Mouse (Mus musculus) left cerebral cortex, adult 8-10 months (tissue): ENCODE measurements around the gene Syt3. TPM values are rescaled to one million over a fixed set of nuclear protein-coding genes. Genes with fewer than 3 reads are reported as not detected.
A peak's percentile ranks its signal among the peaks of the same experiment; 100 is the strongest.

ENCODE experiments used
- DNase-seq, 2 experiments: peaks; one replicate each; pipeline ENCODE4 v3.0.0; 2022; ENCODE audit warnings: low spot score in 2 of 2
- total RNA-seq, 4 experiments: library from RNA; stranded (reverse); gene quantifications; 2 replicates each; pipeline ENCODE4 v1.2.4; 2022

The Syt3 gene
- total RNA-seq, 4 experiments from 2014 or later, result 64.0 to 74.2 (median 69.8) TPM

DNA sequence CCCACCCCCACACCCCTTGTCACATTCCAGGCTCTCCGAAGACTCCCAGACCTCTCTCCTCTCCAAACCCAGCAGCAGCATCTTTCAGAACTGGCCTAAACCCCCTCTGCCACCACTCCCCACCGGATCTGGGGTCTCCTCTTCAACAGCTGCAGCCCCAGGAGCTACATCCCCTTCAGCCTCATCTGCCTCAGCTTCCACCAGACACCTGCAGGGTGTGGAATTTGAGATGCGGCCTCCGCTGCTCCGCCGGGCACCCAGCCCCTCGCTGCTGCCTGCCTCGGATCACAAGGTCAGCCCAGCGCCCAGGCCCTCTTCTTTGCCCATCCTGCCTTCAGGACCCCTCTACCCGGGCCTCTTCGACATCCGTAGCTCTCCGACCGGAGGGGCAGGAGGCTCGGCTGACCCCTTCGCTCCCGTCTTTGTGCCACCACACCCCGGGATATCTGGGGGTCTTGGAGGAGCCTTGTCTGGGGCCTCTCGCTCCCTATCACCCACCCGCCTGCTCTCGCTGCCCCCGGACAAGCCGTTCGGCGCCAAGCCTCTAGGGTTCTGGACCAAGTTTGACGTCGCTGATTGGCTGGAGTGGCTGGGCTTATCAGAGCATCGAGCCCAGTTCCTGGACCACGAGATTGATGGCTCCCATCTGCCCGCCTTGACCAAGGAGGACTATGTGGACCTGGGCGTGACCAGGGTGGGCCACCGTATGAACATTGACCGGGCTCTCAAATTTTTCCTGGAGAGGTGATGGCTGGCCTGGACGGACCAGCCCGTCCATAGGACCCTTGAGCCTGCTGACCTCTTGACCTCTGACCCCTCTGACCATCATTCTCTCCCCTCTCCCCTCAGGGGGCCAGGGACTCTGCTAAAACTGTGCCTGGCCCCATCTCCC is 27.1 kb upstream of the Syt3 start:
- DNase-seq, result no peak

DNA sequence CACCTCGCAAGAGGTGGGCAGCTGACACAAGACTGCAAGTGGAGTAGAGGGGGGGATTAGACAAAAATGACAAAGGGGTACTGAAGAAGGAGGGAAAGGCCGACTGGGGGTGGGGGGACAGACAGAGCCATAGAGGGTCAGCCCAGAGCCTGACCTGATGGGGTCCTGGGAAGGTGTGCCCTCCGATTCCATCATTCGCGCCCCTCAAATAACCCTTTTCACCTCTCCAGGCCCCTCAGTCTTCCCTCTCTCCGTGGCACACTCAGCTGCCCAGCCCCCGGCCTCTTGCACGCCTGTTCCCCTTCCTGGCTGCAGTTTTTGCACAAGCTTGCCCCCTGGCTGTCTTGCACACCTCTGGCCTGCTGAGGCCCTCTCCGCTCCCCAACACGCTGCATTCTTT is 26.4 kb upstream of the Syt3 start:
- no peak for DNase-seq

DNA sequence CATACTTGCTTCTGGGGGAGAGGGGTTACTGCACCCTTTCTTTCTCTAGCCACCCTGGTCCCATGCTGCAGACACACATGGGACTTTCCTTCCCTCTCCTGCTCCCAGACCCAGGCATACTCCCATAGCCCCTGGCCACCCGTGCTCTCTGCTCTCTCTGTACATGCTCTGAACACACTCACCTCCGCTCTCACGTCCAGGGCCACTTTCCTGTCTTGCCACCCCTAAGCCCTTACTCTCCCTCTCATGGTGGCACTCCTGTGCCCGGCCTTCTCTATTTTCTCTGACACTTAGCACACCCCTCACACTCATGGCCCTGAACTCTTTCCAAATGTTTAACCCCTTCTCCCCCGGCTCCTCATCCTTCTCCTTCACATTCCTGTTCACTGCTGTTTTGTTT is 25.9 kb upstream of the Syt3 start:
- peak in 1 of 2 experiments; percentile 7 for DNase-seq

DNA sequence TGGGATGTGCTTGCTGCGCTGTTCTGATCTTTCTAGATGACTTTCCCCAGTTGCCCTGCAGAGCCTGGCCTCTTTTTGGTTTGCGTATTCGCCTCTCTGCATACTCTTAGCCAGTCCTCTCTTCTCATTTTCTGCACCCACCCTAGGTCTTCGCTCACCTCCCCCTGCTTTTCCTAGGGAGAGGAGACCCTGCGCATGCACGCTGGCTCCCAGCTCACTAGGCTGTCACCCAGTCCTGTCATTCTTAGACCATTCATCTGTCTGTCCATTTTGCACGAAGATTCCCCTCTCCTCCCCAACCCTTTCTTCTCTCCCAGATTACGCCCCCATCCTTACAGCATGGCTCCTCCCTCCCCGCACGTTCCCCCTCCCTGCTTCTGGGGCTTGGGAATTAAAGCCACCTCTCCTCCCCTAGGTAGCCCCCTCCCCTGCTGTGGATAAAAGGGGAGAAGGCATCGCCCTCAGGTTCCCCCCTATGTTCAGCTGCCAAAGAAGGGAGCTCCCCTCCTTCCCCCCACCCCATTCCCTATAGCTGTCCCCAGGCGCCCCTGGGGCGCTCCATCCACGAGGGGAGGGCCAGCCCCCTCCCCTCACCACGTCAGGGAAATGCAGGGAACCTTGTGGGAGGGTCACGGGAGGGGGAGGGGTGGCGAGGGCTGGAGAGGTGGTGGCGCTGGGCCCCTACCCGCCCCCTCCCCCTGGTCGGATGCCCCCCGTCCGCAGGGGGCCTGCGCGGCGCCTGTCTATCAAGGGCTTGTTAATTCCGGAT is 24.8 kb upstream of the Syt3 start:
- DNase-seq, result peak in 1 of 2 experiments; percentile 18

DNA sequence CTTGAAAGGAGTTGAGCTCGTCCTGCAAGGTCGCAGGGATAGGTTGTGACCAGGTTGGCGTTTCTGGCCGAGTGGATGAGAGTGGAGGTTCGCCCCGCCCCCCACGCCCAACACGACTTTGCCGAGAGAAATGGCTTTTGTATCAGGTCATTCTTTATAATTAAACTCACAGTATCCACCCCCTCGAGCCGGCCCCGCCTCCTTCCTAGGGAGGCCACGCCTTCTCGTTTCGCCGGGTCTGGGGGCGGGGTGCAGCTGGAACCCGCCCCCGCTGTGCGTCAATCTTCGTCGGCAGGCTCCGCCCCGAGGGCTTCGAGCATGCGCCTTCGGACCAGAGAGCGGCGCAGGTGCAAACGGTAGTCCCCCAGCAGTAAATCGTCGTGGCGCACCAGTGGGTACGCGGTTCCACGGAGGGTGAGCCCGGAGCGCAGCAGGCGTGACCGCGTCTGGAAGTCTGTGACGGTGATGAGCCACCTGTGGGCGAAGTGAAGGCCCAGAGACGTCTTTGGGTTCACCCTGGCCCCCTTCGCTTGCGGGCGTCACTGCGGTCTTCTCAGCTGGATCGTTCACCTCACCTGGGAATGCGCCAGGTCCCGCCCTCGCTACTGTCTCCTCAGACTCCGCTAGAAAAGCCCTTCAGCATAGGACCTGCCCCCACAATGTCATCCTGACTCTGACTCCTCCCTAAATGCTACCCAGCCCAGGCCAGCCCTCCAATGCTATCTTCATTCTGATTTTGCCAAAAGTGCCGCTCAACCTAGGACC is 23.8 kb upstream of the Syt3 start:
- peak; percentile 94 to 96 for DNase-seq

DNA sequence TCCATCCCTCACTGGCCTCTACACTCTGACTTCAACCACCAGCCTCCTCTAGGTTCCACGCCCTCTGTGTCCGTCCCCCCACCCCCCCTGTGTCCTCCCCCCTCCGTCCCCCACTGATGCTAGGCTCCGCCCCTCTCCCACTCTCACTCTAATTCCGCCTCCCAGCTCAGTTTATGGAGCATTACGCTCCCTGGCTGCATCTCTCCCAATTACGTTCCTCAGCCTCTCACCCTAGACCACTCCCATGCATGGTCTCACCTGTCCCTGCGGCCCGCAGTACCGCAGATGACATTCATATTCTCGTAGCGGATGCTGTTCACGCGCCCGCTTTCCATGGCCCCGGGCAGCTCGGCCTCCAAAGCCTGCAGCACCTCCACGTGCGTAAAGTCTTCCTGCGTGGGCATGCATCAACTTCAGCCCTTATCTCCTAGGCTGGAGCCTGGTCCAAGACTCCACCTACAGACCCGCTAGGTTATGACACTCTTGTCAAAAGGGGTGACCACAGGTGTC is 23.1 kb upstream of the Syt3 start:
- peak in 1 of 2 experiments; percentile 51 for DNase-seq

DNA sequence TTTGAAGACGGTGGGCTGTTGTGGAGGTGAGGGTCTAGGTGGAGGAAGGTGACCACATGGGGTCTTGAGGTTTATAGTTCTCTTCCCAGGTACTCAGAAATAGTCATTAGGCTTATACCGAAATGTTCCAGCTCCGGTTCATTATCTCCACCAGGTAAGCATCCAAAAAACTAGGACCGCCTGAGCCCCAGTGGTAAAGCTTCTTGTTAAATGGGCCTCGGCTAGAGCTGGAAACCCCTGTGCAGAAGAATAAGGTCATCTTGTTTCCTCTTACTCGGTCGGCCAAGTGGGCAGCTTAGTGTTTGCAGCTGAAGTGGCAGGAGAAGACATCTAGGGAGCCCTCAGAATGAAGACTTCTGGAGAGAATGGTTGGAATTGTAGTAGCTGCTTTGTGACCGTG is 11.2 kb upstream of the Syt3 start:
- DNase-seq, result no peak

DNA sequence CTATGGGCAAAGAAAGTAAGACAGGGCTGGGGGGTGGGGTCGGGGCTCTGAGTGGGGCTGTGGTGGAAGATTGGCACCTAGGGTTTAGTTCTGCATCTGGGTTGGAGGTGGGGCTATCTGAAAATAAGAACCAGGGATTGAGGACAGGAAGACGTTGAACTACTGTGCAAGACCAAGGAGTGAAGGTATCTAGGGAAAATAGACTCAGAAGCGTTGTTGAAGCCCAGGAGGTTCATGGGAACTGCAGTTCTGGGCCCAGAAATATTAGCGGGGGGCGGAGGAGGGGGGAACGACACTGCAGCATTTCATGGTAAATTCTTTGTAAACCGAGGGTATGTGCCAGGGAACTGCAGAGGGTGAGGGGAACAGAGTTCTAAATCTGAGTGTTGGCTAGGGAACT is 10.4 kb upstream of the Syt3 start:
- DNase-seq, result no peak

DNA sequence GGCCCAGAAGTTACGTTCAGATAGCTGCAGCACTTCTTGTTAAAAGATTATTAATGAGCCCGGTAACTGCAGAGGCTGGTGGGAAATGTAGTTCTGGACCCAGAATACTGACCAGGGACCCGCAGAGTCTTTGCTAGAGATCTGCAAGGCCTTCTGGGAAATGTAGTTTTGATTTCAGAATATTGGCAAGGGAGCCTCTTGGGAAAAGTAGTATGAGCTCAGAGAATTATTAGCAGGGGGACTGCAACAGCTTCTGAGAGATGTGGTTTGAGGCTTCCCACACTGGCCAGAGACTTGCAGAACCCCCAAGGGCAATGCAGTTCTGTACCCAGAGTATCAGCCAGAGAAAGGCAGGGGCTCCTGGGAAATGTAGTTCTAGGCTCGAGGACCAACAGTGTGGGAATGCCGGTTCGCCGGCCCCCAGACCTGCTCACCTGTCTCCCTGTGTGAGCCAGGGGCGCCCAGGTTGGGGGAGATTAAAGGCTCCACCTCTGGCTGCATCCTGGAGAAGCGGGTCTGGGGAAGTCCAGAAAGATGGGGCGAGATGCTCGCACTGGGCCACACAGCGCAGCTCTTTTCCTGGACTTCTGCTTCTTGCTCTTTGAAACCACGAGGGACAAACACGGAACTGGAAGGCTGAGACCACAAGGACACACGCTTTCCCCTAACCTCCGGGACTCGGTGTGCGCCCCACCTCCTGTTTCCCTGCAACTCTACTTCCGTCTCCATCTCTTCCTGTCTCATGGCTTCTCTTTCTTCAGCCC is 9.8 kb upstream of the Syt3 start:
- DNase-seq, result peak; percentile 80 to 93

DNA sequence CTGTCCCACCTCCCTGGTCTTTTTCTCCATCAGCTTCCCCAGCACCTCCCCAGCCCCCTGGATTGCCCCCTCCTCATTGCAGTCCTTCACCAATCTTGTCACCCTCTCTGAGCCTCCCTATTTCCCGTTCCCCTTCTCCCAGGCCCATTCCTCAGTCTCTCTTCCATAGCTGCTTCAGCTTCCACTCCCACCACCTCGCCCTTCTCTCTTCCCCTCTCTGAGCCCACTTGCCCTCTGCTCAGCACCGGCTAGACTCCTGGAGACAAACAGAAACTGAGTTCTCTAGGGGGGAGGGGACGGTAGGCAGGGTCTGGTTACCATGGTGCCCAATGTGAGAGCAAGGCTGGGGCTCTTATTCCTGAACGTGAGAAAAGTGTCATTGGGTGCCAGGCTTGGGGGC is 9.1 kb upstream of the Syt3 start:
- DNase-seq, result no peak

DNA sequence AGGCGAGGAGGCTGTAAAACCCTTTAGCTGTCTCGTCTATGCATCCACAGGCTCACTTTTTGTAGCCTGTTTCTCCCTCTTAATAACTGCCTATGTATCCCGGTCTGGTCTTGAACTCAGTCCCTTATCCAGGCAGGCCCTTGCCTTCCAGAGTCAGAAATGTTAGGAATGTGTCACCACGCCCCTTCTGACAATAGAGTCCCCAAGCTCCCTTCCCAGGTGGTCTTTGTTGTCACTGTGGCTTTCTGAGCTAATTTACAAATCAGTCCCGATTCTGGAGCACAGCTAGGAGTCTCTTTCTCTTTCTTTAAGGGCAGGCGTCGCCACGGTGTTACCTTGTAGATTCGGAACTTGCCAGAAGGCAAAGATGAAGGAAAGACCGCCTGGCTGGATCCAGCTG is 8.7 kb upstream of the Syt3 start:
- no peak for DNase-seq

DNA sequence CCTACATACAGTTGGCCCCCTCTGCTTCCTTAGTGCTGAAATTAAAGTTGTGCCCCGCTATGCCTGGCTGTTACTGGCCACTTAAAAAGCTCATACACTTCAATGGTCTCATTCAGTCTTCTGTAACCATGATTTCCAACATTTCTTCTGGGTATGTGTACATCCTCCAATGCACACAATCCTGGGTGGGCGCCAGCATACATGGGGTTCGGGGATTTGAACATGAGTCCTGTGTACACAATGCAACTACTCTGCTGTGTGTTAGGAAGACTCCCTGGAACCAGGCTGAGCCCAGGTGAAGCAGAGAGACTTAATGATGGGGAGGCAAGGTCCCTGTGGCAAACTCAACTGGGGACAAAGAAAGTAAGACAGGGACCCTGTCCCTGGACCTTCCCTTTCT is 8.1 kb upstream of the Syt3 start:
- DNase-seq, result no peak

DNA sequence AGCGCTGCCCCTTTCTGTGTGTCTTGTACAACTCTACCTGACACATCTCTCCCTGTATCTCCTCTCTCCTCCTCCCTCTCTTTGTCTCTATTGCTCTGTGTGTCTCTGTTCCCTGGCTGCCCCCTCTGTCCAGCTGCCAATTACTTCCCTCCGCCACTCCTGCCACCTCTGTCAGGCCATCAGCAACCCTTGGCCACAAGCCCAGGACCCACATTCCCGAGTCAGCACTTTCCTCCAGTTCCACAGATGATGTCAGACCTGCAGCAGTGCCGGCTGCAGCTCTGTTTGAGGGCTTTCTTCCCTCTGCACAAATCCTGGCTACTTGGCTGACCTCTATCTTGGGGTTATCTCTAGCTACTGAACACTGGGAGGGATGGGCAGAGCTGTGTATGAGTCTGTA is 5.6 kb upstream of the Syt3 start:
- DNase-seq, result no peak

DNA sequence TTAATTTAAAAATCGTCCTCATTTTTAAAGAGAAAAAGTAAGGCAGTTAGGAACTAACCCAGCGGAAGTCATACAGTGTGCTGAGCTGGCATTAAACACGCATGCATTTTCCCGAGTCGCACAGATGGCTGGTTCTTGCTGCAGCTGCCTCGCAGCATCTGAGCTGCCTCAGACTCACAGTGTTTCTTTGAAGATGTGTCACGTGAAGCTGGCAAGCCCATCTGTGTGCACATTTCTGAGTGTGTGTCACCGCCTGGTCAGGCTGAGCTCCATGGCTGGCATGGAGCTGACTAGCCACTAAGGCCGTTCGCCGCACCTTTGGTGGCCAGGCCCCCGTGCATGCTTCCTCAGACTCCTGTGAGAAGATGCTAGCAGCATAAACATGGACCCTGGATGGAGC is 1.4 kb upstream of the Syt3 start:
- peak in 1 of 2 experiments; percentile 88 for DNase-seq

DNA sequence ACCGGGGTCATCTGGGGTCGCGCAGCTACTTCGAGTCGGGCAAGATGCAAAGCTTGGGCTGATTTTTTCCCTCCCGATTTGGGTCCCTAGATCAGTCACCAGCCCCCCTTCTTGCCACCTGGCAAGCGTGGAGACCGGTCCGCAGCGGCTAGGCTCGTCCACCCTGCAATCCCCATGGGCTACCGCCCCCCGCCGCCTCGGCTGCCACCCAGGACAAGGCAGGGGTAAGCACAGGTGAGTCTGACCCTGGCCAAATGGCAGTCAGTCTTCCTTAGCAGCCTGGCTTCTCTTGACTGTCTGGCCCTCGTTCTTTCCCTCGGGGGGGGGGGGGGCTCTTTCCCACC is 786 bp downstream of the Syt3 start:
- DNase-seq, result no peak

DNA sequence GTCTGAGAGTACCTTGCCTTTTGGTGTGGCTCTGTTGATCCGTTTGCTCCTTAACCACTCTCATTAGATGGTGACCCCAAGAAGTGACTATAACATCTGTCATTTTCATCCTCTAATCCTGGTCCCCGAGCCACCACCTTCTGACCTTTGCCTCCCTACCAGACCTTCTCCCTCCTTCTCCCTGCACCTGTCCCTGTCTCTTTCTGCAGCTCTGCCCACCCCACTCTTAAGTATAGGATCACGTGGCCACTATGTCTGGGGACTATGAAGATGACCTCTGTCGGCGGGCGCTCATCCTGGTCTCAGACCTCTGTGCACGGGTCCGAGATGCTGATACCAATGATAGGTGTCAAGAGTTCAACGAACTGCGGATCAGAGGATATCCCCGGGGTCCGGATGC is 1.8 kb downstream of the Syt3 start, which contains the start of gene 1700008O03Rik:
Gene 1700008O03Rik, minus strand, starts transcription at position 101 of the 400 bp plus-strand sequence.
- DNase-seq, result no peak

DNA sequence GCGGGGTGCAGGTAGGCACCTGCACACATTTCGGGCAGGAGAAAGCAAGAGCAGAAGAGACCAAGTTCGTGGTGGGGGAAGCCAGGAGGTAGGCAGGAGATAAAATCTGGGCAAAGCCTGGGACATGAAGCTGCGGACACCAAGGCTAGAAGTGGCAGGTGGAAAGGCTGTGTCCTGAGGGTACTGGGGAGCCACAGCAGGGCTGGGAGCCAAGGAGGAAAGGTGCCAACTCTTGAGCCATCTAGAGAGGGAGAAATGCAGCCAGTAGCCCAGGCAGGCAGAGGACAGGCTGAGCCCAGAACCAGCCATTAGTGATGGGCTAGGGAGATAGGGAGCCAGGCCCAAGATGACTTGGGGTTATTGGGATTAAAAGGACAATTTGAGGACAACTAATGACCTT is 7.9 kb downstream of the Syt3 start:
- no peak for DNase-seq

DNA sequence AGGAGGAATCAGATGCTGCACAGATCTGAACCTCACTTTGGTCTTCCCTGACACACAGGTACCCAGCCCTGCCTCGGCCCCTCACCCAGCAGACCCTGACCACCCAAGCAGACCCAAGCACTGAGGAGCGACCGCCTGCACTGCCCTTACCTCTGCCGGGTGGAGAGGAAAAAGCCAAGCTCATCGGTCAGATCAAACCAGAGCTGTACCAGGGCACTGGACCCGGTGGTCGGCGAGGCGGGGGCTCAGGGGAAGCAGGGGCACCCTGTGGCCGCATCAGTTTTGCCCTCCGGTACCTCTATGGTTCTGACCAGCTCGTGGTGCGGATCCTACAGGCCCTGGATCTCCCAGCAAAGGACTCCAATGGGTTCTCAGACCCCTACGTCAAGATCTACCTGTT is 8.4 kb downstream of the Syt3 start:
- DNase-seq, result no peak

DNA sequence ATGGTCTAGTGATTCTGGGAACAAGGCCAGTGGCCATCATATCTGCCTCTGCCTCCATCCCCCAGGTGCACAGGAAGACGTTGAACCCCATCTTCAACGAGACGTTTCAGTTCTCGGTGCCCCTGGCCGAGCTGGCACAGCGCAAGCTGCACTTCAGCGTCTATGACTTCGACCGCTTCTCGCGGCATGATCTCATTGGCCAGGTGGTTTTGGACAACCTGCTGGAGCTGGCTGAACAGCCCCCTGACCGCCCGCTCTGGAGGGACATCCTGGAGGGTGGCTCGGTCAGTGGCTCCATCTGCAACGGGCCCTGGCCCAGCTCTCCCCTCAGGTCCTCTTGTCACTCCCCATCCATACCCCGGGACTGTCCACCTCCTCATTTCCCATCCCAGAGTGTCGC is 9.4 kb downstream of the Syt3 start:
- DNase-seq, result no peak

DNA sequence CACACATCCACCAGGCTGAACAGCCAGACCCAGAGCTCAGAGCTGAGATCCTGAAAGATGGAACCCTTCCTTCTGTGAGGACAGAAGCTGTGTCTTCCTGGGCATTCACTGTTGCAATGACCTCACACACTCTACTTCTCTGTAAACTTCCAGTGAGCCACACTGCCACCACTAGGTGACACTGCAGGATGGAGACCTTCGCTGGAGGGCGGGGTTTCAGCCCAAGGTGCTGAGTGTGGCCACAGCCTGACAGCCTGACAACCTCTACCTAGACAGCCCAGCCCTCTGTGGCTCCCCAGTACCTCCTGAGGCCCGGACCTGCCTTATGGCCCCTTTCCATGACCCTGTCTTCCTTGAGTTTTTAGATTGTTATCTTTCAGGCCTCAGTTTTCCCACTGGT is 14.7 kb downstream of the Syt3 start:
- peak in 1 of 2 experiments; percentile 59 for DNase-seq

DNA sequence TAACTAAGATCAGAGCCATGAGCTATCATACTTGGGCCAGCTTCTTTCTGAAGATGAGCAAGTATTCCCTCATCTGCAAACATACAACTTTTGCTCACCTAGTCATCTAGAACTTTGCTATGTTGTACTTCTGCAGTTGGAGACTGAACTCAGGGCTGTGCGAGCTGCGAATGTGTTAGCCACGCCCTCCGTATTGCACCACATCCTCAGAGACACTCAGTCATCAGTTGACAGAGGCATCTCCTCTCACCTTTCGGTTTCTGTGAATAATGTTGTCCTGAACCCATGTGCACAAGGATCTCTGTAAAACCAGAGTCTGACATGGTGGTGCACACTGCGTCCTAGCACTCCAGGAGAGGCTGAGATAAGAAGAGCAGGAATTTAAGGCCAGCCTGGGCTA is 17.8 kb downstream of the Syt3 start:
- DNase-seq, result no peak
